Mouse (Mus musculus) lung, embryonic 14.5 days (tissue): ENCODE data around the gene G430095P16Rik. TPM values are rescaled to one million over a fixed set of nuclear protein-coding genes. Genes with fewer than 3 reads are reported as not detected.

ENCODE experiments used
- ATAC-seq: fragments of 200-750 bp; cut with Nextera tagmentation; 2 replicates; pipeline ENCODE4 v1.8.0; 2017; ENCODE audit warnings: mild to moderate bottlenecking, moderate TSS enrichment, moderate library complexity; ENCODE audit not compliant: insufficient read depth
- DNase-seq: peaks from one replicate; pipeline ENCODE4 v3.0.0-alpha.2; 2015
- H3K27ac ChIP-seq: fragments of 300-500 bp; sonication (generic); 2 replicates; pipeline ENCODE4 v1.5.1; 2014; ENCODE audit warnings: low read depth, mild to moderate bottlenecking, moderate library complexity
- H3K27me3 ChIP-seq: fragments of 300-500 bp; sonication (generic); 2 replicates; pipeline ENCODE4 v1.6.1; 2014; ENCODE audit warnings: low read length, control low read depth; ENCODE audit not compliant: insufficient read depth
- H3K36me3 ChIP-seq: fragments of 300-500 bp; sonication (generic); 2 replicates; pipeline ENCODE4 v1.6.1; 2014; ENCODE audit warnings: control low read depth; ENCODE audit not compliant: insufficient read depth
- H3K4me1 ChIP-seq: fragments of 300-500 bp; sonication (generic); 2 replicates; pipeline ENCODE4 v1.6.1; 2014; ENCODE audit warnings: antibody characterized with exemption, control low read depth; ENCODE audit not compliant: insufficient read depth
- H3K4me2 ChIP-seq: fragments of 300-500 bp; sonication (generic); 2 replicates; pipeline ENCODE4 v1.6.1; 2014; ENCODE audit warnings: mild to moderate bottlenecking
- H3K4me3 ChIP-seq: fragments of 300-500 bp; sonication (generic); 2 replicates; pipeline ENCODE4 v1.5.1; 2014; ENCODE audit warnings: low read depth, low read length
- H3K9ac ChIP-seq: fragments of 300-500 bp; sonication (generic); 2 replicates; pipeline ENCODE4 v1.6.1; 2014
- H3K9me3 ChIP-seq: fragments of 300-500 bp; sonication (generic); 2 replicates; pipeline ENCODE4 v1.6.1; 2016; ENCODE audit warnings: low read depth, low read length, control low read depth
- CTCF ChIP-seq: IDR thresholded peaks from 2 replicates; pipeline ENCODE4 v1.5.1; 2016; ENCODE audit warnings: antibody characterized with exemption, low read depth
- WGBS: fragments of 180-500 bp; shearing (Covaris S2); extraction: QIAGEN DNeasy Blood & Tissue Kit; methylation state at CpG from one replicate; pipeline ENCODE4 v1.1.7; 2014; 5-methylcytosine and 5-hydroxymethylcytosine counted together
- polyA plus RNA-seq: library from polyadenylated mRNA; unstranded; fragments of >200 nt; fragmentation: Nextera tagmentation; extraction: Ambion mirVana; gene quantifications from 2 replicates; pipeline ENCODE4 v1.2.1, GENCODE M21; 2014

G430095P16Rik gene
- polyA plus RNA-seq, 1 experiment from 2014 or later, result 2.8 TPM

DNA sequence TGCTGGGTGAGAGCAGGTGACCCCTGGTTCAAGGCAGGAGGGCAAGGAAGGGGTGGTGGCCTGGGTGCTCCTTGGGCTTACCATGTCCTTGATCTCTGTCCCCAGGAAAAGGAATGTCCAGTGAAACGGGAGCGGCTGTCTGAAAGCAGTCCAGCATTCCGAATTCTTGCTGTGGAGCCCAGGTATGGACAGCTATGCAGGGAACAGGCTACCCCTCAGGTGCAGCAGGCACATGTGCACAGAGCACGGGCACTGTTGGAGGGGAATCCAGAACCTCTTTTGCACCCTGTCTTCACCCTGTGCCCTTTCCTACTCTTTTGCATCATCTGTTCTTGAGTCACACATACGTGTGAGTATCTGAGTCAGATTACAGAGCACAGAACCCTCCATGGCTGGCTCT, 24.5 kb upstream of the G430095P16Rik start:
- Histone ChIP-seq H3K36me3 (peaks cover 46% of the 10 kb centered on the region), H3K4me2 (no peak overlapping the region), H3K9ac (no peak overlapping the region), H3K27me3 (0 out of 2 replicates have a peak, but pooled peaks cover 8% of the 10 kb centered on the region), H3K4me1 (no peaks in the 10 kb centered on the region; the same call in 1 of the 2 replicates), H3K9me3 (no peaks in the 10 kb centered on the region), H3K4me3 (no peak overlapping the region), H3K27ac (no peak overlapping the region)
- DNase-seq (no peak), ATAC-seq (no peak)
- TF ChIP-seq CTCF, result no peak
- 89% methylated on average over 5 of the region's 5 CpGs for WGBS

DNA sequence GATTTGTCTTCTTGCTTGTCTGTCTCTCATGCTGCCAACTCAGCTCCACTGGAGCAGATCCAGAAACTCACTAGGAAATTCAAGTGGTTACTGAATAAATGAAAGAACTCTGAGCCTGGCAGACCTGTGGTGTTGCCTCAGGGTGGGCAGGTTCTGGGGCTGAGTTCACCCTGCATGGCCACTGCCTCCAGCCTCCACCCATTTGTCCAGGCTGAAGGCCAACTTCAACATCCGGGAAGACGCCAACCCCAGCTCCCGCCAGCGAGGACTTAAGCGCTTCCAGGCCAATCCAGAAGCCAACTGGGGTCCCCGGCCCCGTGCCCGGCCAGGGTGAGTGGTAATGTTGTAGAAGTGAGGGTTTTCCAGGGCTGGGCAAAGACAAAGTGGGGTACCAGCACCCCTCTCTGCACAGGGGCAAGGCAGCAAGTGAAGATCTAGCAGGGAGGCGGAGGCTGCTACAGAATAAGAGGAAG, 23.8 kb upstream of the G430095P16Rik start:
- no peak for TF ChIP-seq CTCF
- DNase-seq, result no peak
- Histone ChIP-seq H3K4me2 (no peak overlapping the region), H3K4me3 (no peak overlapping the region), H3K27me3 (peaks cover 14% of the 10 kb centered on the region), H3K27ac (peak overlapping the region; percentile 72), H3K4me1 (no peaks in the 10 kb centered on the region; the same call in 1 of the 2 replicates), H3K9me3 (no peaks in the 10 kb centered on the region), H3K9ac (no peak overlapping the region), H3K36me3 (peaks cover 45% of the 10 kb centered on the region)
- no peak for ATAC-seq
- 79% methylated on average over 9 of the region's 9 CpGs for WGBS

DNA sequence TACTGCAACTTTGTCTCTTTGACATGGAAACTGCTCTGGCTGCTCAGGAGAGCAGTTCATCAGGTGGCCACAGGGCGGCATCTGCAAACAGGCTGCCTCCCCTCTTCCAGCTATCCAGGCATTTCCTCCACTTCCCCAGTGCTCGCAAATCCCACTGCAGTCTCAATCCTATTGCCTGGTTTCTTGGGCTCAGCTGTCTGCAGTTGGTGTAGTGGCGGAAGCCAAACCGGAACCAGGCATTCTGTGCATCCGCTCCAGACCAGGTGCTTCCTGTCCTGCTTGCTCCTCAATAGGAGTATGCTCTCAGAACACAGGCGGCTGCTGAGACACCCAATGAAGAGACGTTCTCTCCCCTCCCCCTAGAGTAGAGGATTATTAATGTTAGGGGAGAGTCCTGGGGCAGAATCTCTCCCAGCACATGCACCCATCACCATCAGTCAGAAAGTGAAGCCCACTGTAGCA, 22.9 kb upstream of the G430095P16Rik start:
- DNase-seq (peak; percentile 82), ATAC-seq (peak; percentile 22; the same call in 1 of the 2 replicates)
- no peak overlapping the region for H3K9ac ChIP-seq
- peaks cover 41% of the 10 kb centered on the region for H3K36me3 ChIP-seq
- H3K27ac ChIP-seq, result peak overlapping the region; percentile 75
- no peaks in the 10 kb centered on the region for H3K9me3 ChIP-seq
- H3K4me1 ChIP-seq, result no peaks in the 10 kb centered on the region; the same call in 1 of the 2 replicates
- 0 out of 2 replicates have a peak overlapping the region, but pooled peaks have one; percentile 10 for H3K4me2 ChIP-seq
- TF ChIP-seq CTCF, result peak; percentile 82
- H3K4me3 ChIP-seq, result no peak overlapping the region
- H3K27me3 ChIP-seq, result peaks cover 24% of the 10 kb centered on the region
- 56% methylated on average over 7 of the region's 7 CpGs for WGBS

DNA sequence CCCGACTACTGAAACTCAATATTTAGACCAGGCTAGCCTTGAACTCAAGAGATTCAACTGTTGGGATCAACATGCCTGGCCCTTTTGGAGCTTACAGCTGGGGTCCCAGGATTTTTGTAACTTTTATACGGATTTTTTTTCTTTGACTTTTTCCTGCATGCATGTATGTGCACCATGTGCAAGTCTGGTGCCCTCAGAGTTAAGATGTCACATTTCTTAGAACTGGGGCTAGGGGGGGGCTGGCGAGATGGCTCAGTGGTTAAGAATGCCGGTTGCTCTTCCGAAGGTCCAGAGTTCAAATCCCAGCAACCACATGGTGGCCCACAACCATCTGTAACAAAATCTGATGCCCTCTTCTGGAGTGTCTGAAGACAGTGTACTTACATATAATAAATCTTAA, 22.3 kb upstream of the G430095P16Rik start:
- no peak for ATAC-seq
- Histone ChIP-seq H3K9ac (no peak overlapping the region; the same call in 1 of the 2 replicates), H3K9me3 (no peaks in the 10 kb centered on the region), H3K27me3 (peaks cover 30% of the 10 kb centered on the region), H3K27ac (peak overlapping the region; percentile 75), H3K36me3 (peaks cover 41% of the 10 kb centered on the region), H3K4me3 (no peak overlapping the region), H3K4me2 (no peak overlapping the region), H3K4me1 (peaks cover 2% of the 10 kb centered on the region)
- TF ChIP-seq CTCF, result no peak
- WGBS, result 74% methylated on average over 5 of the region's 5 CpGs
- no peak for DNase-seq

DNA sequence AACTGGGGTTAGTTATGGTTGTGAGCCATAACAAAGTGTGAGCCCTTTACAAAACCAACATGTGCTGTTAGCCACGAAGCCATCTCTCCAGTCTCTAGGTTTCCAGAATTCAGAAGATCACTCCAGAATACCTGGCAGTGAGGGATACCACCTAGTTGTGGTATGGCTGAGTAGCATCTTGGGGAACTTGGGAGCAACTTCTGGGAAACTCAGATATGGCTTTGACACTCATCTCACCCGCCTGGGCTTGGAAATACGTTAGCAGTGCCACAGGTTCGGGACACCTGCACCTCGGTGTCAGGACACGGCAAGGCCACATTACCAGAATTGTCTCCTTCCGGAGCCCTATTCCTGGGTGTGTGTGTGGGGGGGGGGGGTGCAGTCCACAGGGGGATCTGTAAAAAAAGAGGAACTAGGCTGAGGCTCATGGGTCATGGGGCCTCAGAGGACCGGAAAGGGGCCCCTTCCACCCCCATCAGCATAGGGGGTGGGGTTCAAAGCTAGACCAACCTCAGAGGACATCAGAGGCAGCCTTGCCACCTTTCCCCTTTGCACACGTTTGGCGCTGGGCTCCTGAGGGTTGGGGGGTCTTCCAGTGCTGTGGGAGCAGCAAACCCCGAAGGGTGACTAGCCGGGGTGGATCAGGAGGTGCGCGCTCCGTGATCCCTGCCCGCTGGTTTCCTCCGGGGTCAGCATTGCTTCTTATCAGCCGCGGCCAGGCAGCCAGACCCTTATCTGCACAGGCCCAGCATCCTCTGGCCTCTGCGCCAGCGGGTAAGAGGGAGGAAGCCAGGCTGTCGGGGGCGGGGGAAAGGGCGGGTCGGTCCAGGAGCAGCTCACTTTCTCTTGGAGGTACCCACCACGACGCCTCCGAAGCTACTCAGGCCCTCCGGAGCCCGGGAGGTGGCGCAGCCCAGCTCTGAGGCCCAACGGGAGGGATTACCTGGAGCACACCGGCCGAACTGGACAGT, 21.6 kb upstream of the G430095P16Rik start, which contains the start of gene Lyl1:
Gene Lyl1, plus strand, starts transcription at position 517 of the 971 bp plus-strand sequence.
- Histone ChIP-seq H3K9me3 (no peaks in the 10 kb centered on the region), H3K36me3 (peaks cover 41% of the 10 kb centered on the region), H3K4me1 (peaks cover 4% of the 10 kb centered on the region), H3K9ac (peak within 1 kb of the TSS; percentile 55), H3K27ac (peak within 1 kb of the TSS; percentile 77), H3K4me3 (peak within 1 kb of the TSS; percentile 39), H3K27me3 (peaks cover 35% of the 10 kb centered on the region), H3K4me2 (peak within 1 kb of the TSS; percentile 60)
- DNase-seq, result peak; percentile 72
- 7% methylated on average over 34 of the region's 34 CpGs for WGBS
- ATAC-seq, result peak; percentile 65
- peak; percentile 53 for TF ChIP-seq CTCF

DNA sequence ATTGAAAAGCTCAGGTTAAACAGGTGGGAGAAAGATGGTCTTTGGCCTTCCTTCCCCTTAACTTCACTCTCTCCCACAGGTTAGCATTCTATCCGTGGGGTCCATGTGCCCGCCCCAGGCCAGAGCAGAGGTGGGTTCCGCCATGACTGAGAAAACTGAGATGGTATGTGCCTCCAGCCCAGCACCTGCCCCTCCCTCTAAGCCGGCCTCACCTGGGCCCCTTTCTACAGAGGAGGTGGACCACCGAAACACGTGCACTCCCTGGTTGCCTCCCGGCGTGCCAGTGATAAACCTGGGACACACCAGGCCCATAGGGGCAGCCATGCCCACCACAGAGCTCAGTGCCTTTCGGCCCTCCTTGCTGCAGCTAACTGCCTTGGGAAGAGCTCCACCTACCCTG, 20.2 kb upstream of the G430095P16Rik start:
- H3K9ac ChIP-seq, result peak overlapping the region; percentile 55; the same call in 1 of the 2 replicates
- H3K4me1 ChIP-seq, result peaks cover 14% of the 10 kb centered on the region
- DNase-seq (no peak), ATAC-seq (no peak)
- TF ChIP-seq CTCF, result no peak
- peaks cover 38% of the 10 kb centered on the region for H3K36me3 ChIP-seq
- no peak overlapping the region for H3K27ac ChIP-seq
- no peaks in the 10 kb centered on the region for H3K9me3 ChIP-seq
- 73% methylated on average over 9 of the region's 9 CpGs for WGBS
- peaks cover 48% of the 10 kb centered on the region for H3K27me3 ChIP-seq
- H3K4me2 ChIP-seq, result peak overlapping the region; percentile 60
- H3K4me3 ChIP-seq, result peak overlapping the region; percentile 39
